Mouse (Mus musculus) frontal cortex, postnatal 25 days (tissue): Measurements from ENCODE around the gene Camsap2.

Source experiments
- DNase-seq, 2 experiments: peaks; one replicate each; pipeline ENCODE4 v3.0.0; 2022; ENCODE audit warnings: low spot score in 2 of 2

The Camsap2 gene

GRCm38 (mm10) chr1:136345454-136346372, at the start of gene Camsap2:
Camsap2 (minus strand) TSS chr1:136346104.
- DNase-seq: peak; percentile 91 to 96

GRCm38 (mm10) chr1:136395073-136395472, 49.2 kb upstream of the Camsap2 start:
- no peak for DNase-seq

- DNase-seq: no peak
Observed at GRCm38 (mm10) chr1:136394506-136394905, 48.6 kb upstream of the Camsap2 start.

GRCm38 (mm10) chr1:136386914-136387313, 41.0 kb upstream of the Camsap2 start:
- DNase-seq: no peak

- DNase-seq: no peak
Observed at GRCm38 (mm10) chr1:136381583-136381982, 35.7 kb upstream of the Camsap2 start.

GRCm38 (mm10) chr1:136381169-136381568, 35.3 kb upstream of the Camsap2 start:
- no peak for DNase-seq

GRCm38 (mm10) chr1:136380606-136381005, 34.7 kb upstream of the Camsap2 start:
- no peak for DNase-seq

- no peak for DNase-seq
Observed at GRCm38 (mm10) chr1:136380161-136380560, 34.3 kb upstream of the Camsap2 start.

GRCm38 (mm10) chr1:136379261-136379660, 33.4 kb upstream of the Camsap2 start:
- DNase-seq: no peak

- no peak for DNase-seq
Observed at GRCm38 (mm10) chr1:136365986-136366385, 20.1 kb upstream of the Camsap2 start.

GRCm38 (mm10) chr1:136364711-136365110, 18.8 kb upstream of the Camsap2 start:
- peak; percentile 53 to 55 for DNase-seq

- no peak for DNase-seq
Observed at GRCm38 (mm10) chr1:136363035-136363434, 17.1 kb upstream of the Camsap2 start.

GRCm38 (mm10) chr1:136362567-136362966, 16.7 kb upstream of the Camsap2 start:
- no peak for DNase-seq

- DNase-seq: no peak
Observed at GRCm38 (mm10) chr1:136361373-136361772, 15.5 kb upstream of the Camsap2 start.

GRCm38 (mm10) chr1:136360909-136361308, 15.0 kb upstream of the Camsap2 start:
- no peak for DNase-seq

GRCm38 (mm10) chr1:136358841-136359360, 13.0 kb upstream of the Camsap2 start:
- no peak for DNase-seq

- DNase-seq: no peak
Observed at GRCm38 (mm10) chr1:136355651-136356050, 9.7 kb upstream of the Camsap2 start.

- DNase-seq: no peak
Observed at GRCm38 (mm10) chr1:136350699-136351200, 4.8 kb upstream of the Camsap2 start.

GRCm38 (mm10) chr1:136348137-136348536, 2.2 kb upstream of the Camsap2 start:
- DNase-seq: no peak

GRCm38 (mm10) chr1:136347140-136347539, 1.2 kb upstream of the Camsap2 start:
- DNase-seq: no peak

- DNase-seq: no peak
Observed at GRCm38 (mm10) chr1:136346373-136347035, 600 bp upstream of the Camsap2 start.

- peak; percentile 20 to 35 for DNase-seq
Observed at GRCm38 (mm10) chr1:136344768-136345453, 993 bp downstream of the Camsap2 start.
